Comparison of ENCODE assay signal across 22 mouse cellular contexts in genomic region chr17:73074631-73075030, GRCm38 (mm10). TPM values are rescaled to one million over a fixed set of nuclear protein-coding genes. Genes with fewer than 3 reads are reported as not detected.
DNase-seq lines count a peak whose midpoint lies in the region; ATAC-seq and TF ChIP-seq lines count a peak whose summit lies in the region.
"Had no signal": no experiment of that assay in that cellular context is flagged by ENCODE, and none has a peak within 500 bp of the region (broad histone marks: within the 10 kb centered on the region; RNA-seq: fewer than 3 reads in every experiment).

No protein-coding gene starts in this region.

- intact Hi-C loops in heart, postnatal 36 days (cut with DNase I): no loop called here

- no peaks in the 10 kb centered on the region for H3K9me3 ChIP-seq in heart, embryonic 15.5 days (replicated peaks)
- H3K9me3 ChIP-seq in lung, embryonic 14.5 days (ENCODE audit: low read depth, low read length): no peaks in the 10 kb centered on the region
- H3K9me3 ChIP-seq: embryonic facial prominence, embryonic 13.5 days; liver, embryonic 13.5 days; megakaryocyte, embryonic 14.5 days; midbrain, embryonic 13.5 days; neural tube, embryonic 12.5 days had no signal

- no peak for ATAC-seq in heart, embryonic 15.5 days (replicated peaks; ENCODE audit: insufficient number of reproducible peaks, insufficient read depth, low FRiP score, low read depth)
- ATAC-seq in lung, embryonic 14.5 days (ENCODE audit: insufficient read depth): no peak
- ATAC-seq: hindbrain, postnatal 0 days; midbrain, embryonic 13.5 days had no signal

- H3K9ac ChIP-seq in heart, embryonic 15.5 days: no peak overlapping the region
- H3K9ac ChIP-seq in lung, embryonic 14.5 days: no peak overlapping the region
- H3K9ac ChIP-seq: embryonic facial prominence, embryonic 13.5 days; liver, embryonic 13.5 days; midbrain, embryonic 13.5 days; neural tube, embryonic 12.5 days had no signal

- peak overlapping the region; percentile 47 for H3K27ac ChIP-seq in heart, embryonic 15.5 days
- H3K27ac ChIP-seq in lung, embryonic 14.5 days (ENCODE audit: low read depth): 0 out of 2 replicates have a peak overlapping the region, but pooled peaks have one; percentile 1
- H3K27ac ChIP-seq: embryonic facial prominence, embryonic 13.5 days; heart, adult 2 months; hindbrain, postnatal 0 days; liver, embryonic 13.5 days; midbrain, embryonic 13.5 days; neural tube, embryonic 12.5 days had no signal

- peaks cover 36% of the 10 kb centered on the region for H3K4me1 ChIP-seq in heart, embryonic 15.5 days (replicated peaks)
- H3K4me1 ChIP-seq in lung, embryonic 14.5 days (ENCODE audit: insufficient read depth): peaks cover 13% of the 10 kb centered on the region
- H3K4me1 ChIP-seq: liver, embryonic 13.5 days; midbrain, embryonic 13.5 days; neural tube, embryonic 12.5 days had no signal

- TF ChIP-seq CTCF in lung, embryonic 14.5 days (IDR thresholded peaks at IDR 0.05; ENCODE audit: low read depth): no peak

- DNase-seq in heart, postnatal 36 days: no peak
- no peak for DNase-seq in lung, embryonic 14.5 days
- DNase-seq in lung, postnatal 14 days: no peak
- DNase-seq in 3T3-L1 (ENCODE audit: low read depth, low spot score) (peak; percentile 60), NIH3T3 (ENCODE audit: low read depth) (peak; percentile 68)
- DNase-seq in left cerebral cortex, adult 8-10 months (ENCODE audit: low spot score in 2 of 2): no peak
- DNase-seq: adrenal gland, postnatal 10 days; cerebellum, adult 18-20 months; cerebellum, postnatal 25 days; gastrocnemius, postnatal 14 days; heart, adult 2 months; kidney, adult 11 months; liver, embryonic 13.5 days; retina, postnatal 1 day; spleen, adult 18-20 months; thymus, postnatal 14 days had no signal

- H3K4me3 ChIP-seq in heart, embryonic 15.5 days: no peak overlapping the region
- H3K4me3 ChIP-seq in lung, embryonic 14.5 days (ENCODE audit: low read depth, low read length): no peak overlapping the region
- H3K4me3 ChIP-seq: embryonic facial prominence, embryonic 13.5 days; heart, adult 2 months; liver, embryonic 13.5 days; megakaryocyte, embryonic 14.5 days; midbrain, embryonic 13.5 days; neural tube, embryonic 12.5 days had no signal

- no peaks in the 10 kb centered on the region for H3K36me3 ChIP-seq in heart, embryonic 15.5 days
- H3K36me3 ChIP-seq in lung, embryonic 14.5 days (ENCODE audit: insufficient read depth): no peaks in the 10 kb centered on the region
- H3K36me3 ChIP-seq: embryonic facial prominence, embryonic 13.5 days; liver, embryonic 13.5 days; midbrain, embryonic 13.5 days; neural tube, embryonic 12.5 days had no signal

- 64% methylated on average over 3 of the region's 3 CpGs for WGBS in heart, embryonic 15.5 days
- WGBS in lung, embryonic 14.5 days: 71% methylated on average over 3 of the region's 3 CpGs

- no peak overlapping the region for H3K4me2 ChIP-seq in heart, embryonic 15.5 days
- no peak overlapping the region for H3K4me2 ChIP-seq in lung, embryonic 14.5 days
- H3K4me2 ChIP-seq: embryonic facial prominence, embryonic 13.5 days; liver, embryonic 13.5 days; midbrain, embryonic 13.5 days; neural tube, embryonic 12.5 days had no signal

- H3K27me3 ChIP-seq in heart, embryonic 15.5 days: no peaks in the 10 kb centered on the region
- H3K27me3 ChIP-seq in lung, embryonic 14.5 days (ENCODE audit: insufficient read depth, low read length): no peaks in the 10 kb centered on the region
- H3K27me3 ChIP-seq: embryonic facial prominence, embryonic 13.5 days; liver, embryonic 13.5 days; midbrain, embryonic 13.5 days; neural tube, embryonic 12.5 days had no signal

RNA-seq across cellular contexts. Expression of gene Lclat1, which starts 33.2 kb away (rescaled TPM):
- polyA plus RNA-seq in heart, embryonic 15.5 days (2015; fragmentation: Nextera tagmentation; extraction: Ambion mirVana): 35.9 and 36.3 TPM in 2 replicates
- 100 to 1,000 TPM in 1 of 2 experiments, 10 to 100 TPM in 1; 91.4 to 117 TPM for total RNA-seq in heart, postnatal 36 days (2021)
- polyA plus RNA-seq in lung, embryonic 14.5 days (2014; fragmentation: Nextera tagmentation; extraction: Ambion mirVana): 23.0 and 25.0 TPM in 2 replicates
- total RNA-seq in left cerebral cortex, adult 8-10 months (2022): 10 to 100 TPM; 34.4 to 39.2 (median 36.5) TPM

Comparison
In these comparisons a context has a peak if more than half of its experiments do, and no peak if none do; other contexts are left out.
1. DNase-seq: peak in 3T3-L1 (single experiment) and NIH3T3 (single experiment); none in heart, postnatal 36 days (0 of 2), lung, embryonic 14.5 days (single experiment), lung, postnatal 14 days (single experiment) and left cerebral cortex, adult 8-10 months (0 of 2).